Comparison of ENCODE assay signal across 18 mouse cellular contexts in the genomic region with DNA sequence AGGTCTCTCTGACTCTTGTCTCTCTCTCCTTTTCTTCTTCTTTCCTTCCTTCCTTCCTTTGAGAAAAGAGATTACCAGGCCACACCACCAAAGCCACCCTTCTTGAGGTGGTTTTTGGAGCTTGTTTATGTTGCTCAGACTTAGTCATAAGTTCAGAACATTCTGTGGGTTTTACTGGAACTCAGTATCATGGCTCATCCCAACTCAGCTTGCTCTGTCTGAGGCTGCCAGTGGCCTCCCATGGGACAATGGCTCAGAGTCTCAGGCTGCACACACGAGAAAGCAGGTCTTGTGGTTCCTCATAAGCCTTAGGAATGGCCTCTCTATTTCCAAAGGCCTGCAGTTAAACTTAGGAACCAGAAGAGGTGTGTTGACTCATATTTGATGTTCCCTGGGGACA.
DNase-seq lines count a peak whose midpoint lies in the region; ATAC-seq lines count a peak whose summit lies in the region.
"Had no signal": no experiment of that assay in that cellular context is flagged by ENCODE, and none has a peak within 500 bp of the region (broad histone marks: within the 10 kb centered on the region; RNA-seq: fewer than 3 reads in every experiment).

No protein-coding gene starts in this region.

- no peaks in the 10 kb centered on the region for H3K36me3 ChIP-seq in forebrain, embryonic 13.5 days (ENCODE audit: poor library complexity, severe bottlenecking)
- H3K36me3 ChIP-seq: embryonic facial prominence, embryonic 13.5 days; forebrain, embryonic 10.5 days; G1E; heart, embryonic 13.5 days; hindbrain, embryonic 10.5 days; kidney, embryonic 15.5 days; midbrain, embryonic 10.5 days had no signal

- 76% methylated on average over 1 of the region's 1 CpGs for WGBS in forebrain, embryonic 13.5 days

- peak; percentile 7 for DNase-seq in adrenal gland, postnatal 10 days
- no peak for DNase-seq in adrenal gland, adult 8-10 months
- peak; percentile 7 to 23 for DNase-seq in heart, adult 9 months (ENCODE audit: low spot score in 2 of 2)
- DNase-seq in heart, postnatal 4 days = no peak
- DNase-seq in skeletal muscle tissue, adult 2 months (ENCODE audit: low read depth, low spot score) = peak; percentile 58
- DNase-seq in frontal cortex, postnatal 14 days (ENCODE audit: low spot score in 2 of 2) = no peak
- DNase-seq: cerebellum, adult 9-11 months; layer of hippocampus, postnatal 36 days; liver had no signal

- peak; percentile 43 for ATAC-seq in activated CD4-positive, CD25-positive, alpha-beta regulatory T cell, adult 4 months
- no peak for ATAC-seq in forebrain, embryonic 13.5 days

- no peak overlapping the region for H3K4me3 ChIP-seq in forebrain, embryonic 13.5 days
- H3K4me3 ChIP-seq: embryonic facial prominence, embryonic 13.5 days; forebrain, embryonic 10.5 days; heart, embryonic 13.5 days; hindbrain, embryonic 10.5 days; kidney, embryonic 15.5 days; midbrain, embryonic 10.5 days had no signal

- no peak overlapping the region for H3K9ac ChIP-seq in forebrain, embryonic 13.5 days
- H3K9ac ChIP-seq: embryonic facial prominence, embryonic 13.5 days; heart, embryonic 13.5 days; kidney, embryonic 15.5 days had no signal

- H3K4me2 ChIP-seq in forebrain, embryonic 13.5 days = no peak overlapping the region
- H3K4me2 ChIP-seq: embryonic facial prominence, embryonic 13.5 days; heart, embryonic 13.5 days; kidney, embryonic 15.5 days had no signal

- H3K4me1 ChIP-seq in forebrain, embryonic 13.5 days = no peaks in the 10 kb centered on the region
- H3K4me1 ChIP-seq: embryonic facial prominence, embryonic 13.5 days; forebrain, embryonic 10.5 days; heart, embryonic 13.5 days; hindbrain, embryonic 10.5 days; kidney, embryonic 15.5 days; midbrain, embryonic 10.5 days had no signal

- no peak overlapping the region for H3K27ac ChIP-seq in forebrain, embryonic 13.5 days
- H3K27ac ChIP-seq: embryonic facial prominence, embryonic 13.5 days; forebrain, embryonic 10.5 days; heart, embryonic 13.5 days; hindbrain, embryonic 10.5 days; kidney, embryonic 15.5 days; midbrain, embryonic 10.5 days had no signal

- no peaks in the 10 kb centered on the region for H3K9me3 ChIP-seq in forebrain, embryonic 13.5 days (replicated peaks)
- H3K9me3 ChIP-seq: embryonic facial prominence, embryonic 13.5 days; forebrain, embryonic 10.5 days; G1E; heart, embryonic 13.5 days; hindbrain, embryonic 10.5 days; kidney, embryonic 15.5 days; midbrain, embryonic 10.5 days had no signal

- H3K27me3 ChIP-seq in forebrain, embryonic 13.5 days = no peaks in the 10 kb centered on the region
- H3K27me3 ChIP-seq: embryonic facial prominence, embryonic 13.5 days; heart, embryonic 13.5 days; kidney, embryonic 15.5 days had no signal

Comparison
In these comparisons a context has a peak if more than half of its experiments do, and no peak if none do; other contexts are left out.
1. DNase-seq: peak in adrenal gland, postnatal 10 days (single experiment), heart, adult 9 months (2 of 2) and skeletal muscle tissue, adult 2 months (single experiment); none in adrenal gland, adult 8-10 months (single experiment), heart, postnatal 4 days (single experiment) and frontal cortex, postnatal 14 days (0 of 2).